Mouse (Mus musculus): ENCODE measurements around the gene Itgb4.
A peak's percentile ranks its signal among the peaks of the same experiment; 100 is the strongest.

The Itgb4 gene

GRCm38 (mm10) chr11:116057237-116057881 lies 82.8 kb downstream of the Itgb4 start:
- DNase-seq (ENCODE audit: extremely low read depth, low read depth) = peak; percentile 85
